Mouse (Mus musculus): Measurements from ENCODE around the gene Calr.
"Not testable (repeated sequence)": the region's sequence is repeated elsewhere in the genome, so short reads cannot be mapped to it uniquely, and the experiment has no call there.

Gene Calr

GRCm38 (mm10) chr8:84844397-84845070 lies 2.2 kb downstream of the Calr start:
- no peak for DNase-seq

GRCm38 (mm10) chr8:84841514-84841913 lies 5.2 kb downstream of the Calr start:
- DNase-seq: no peak

- peak; percentile 94 for DNase-seq
Measured at GRCm38 (mm10) chr8:84840248-84840999, 6.3 kb downstream of the Calr start, which contains the start of gene Rad23a. TSS of gene Rad23a (minus strand) at chr8:84840665.

- no peak for DNase-seq
Measured at GRCm38 (mm10) chr8:84839875-84840247, 6.9 kb downstream of the Calr start.

GRCm38 (mm10) chr8:84839411-84839810 lies 7.3 kb downstream of the Calr start:
- DNase-seq: no peak

GRCm38 (mm10) chr8:84838513-84838912 lies 8.2 kb downstream of the Calr start:
- DNase-seq: no peak

- no peak for DNase-seq
Measured at GRCm38 (mm10) chr8:84837912-84838470, 8.7 kb downstream of the Calr start.

GRCm38 (mm10) chr8:84837149-84837911 lies 9.4 kb downstream of the Calr start:
- no peak for DNase-seq

GRCm38 (mm10) chr8:84834866-84835855 lies 11.6 kb downstream of the Calr start:
- peak; percentile 76 for DNase-seq

- no peak for DNase-seq
Measured at GRCm38 (mm10) chr8:84834002-84834865, 12.5 kb downstream of the Calr start.

- DNase-seq: no peak
Measured at GRCm38 (mm10) chr8:84832759-84833742, 13.7 kb downstream of the Calr start.

- peak; percentile 80 for DNase-seq
Measured at GRCm38 (mm10) chr8:84832034-84832717, 14.6 kb downstream of the Calr start.

- DNase-seq: no peak
Measured at GRCm38 (mm10) chr8:84831490-84831889, 15.2 kb downstream of the Calr start, which contains the start of gene Gadd45gip1. TSS of gene Gadd45gip1 (plus strand) at chr8:84831522.

- not testable (repeated sequence) for DNase-seq
Measured at GRCm38 (mm10) chr8:84826518-84826917, 20.2 kb downstream of the Calr start.

- DNase-seq: no peak
Measured at GRCm38 (mm10) chr8:84825636-84826035, 21.1 kb downstream of the Calr start.

GRCm38 (mm10) chr8:84823653-84824052 lies 23.1 kb downstream of the Calr start:
- peak; percentile 73 for DNase-seq

- DNase-seq: no peak
Measured at GRCm38 (mm10) chr8:84822723-84823122, 24.0 kb downstream of the Calr start, which contains the start of gene Dand5. TSS of gene Dand5 (minus strand) at chr8:84822823.

- no peak for DNase-seq
Measured at GRCm38 (mm10) chr8:84816117-84816516, 30.6 kb downstream of the Calr start.

- DNase-seq: peak; percentile 93
Measured at GRCm38 (mm10) chr8:84815547-84815946, 31.2 kb downstream of the Calr start.

Data from right cerebral cortex, adult 18-20 months (tissue).